Mouse (Mus musculus): ENCODE measurements at regions not wholly inside any gene's neighbourhood (a gene's known extent, or its start where the extent isn't known, plus 50 kb on each side); places are given as distances from the start of the nearest gene placed in this dataset.

- H3K36me3 ChIP-seq (ENCODE audit: control insufficient read depth in 1 of 2, insufficient read depth in 2 of 2, low read length in 2 of 2) = peaks cover 0 to 4% of the 10 kb centered on the region in 2 experiments; a peak in 1 of 4 replicates
- H3K9me3 ChIP-seq (replicated peaks; ENCODE audit: insufficient read depth, low read length) = no peaks in the 10 kb centered on the region
- H3K27me3 ChIP-seq (ENCODE audit: control insufficient read depth in 1 of 2, insufficient read depth in 2 of 2, low read length in 2 of 2) = no peaks in the 10 kb centered on the region
- DNase-seq (ENCODE audit: low read depth, low spot score) = peak; percentile 58
- H3K9ac ChIP-seq (ENCODE audit: control insufficient read depth, low read depth, low read length, poor library complexity, severe bottlenecking) = no peak overlapping the region
- H3K4me1 ChIP-seq (ENCODE audit: control insufficient read depth in 1 of 2, insufficient read depth in 2 of 2, low read length in 2 of 2) = peaks cover 2% of the 10 kb centered on the region in 2 experiments; a peak in 1 of 4 replicates
- no peaks in the 10 kb centered on the region for H3K79me2 ChIP-seq (ENCODE audit: control insufficient read depth, insufficient read depth, low read length, poor library complexity)
- H3K4me3 ChIP-seq (ENCODE audit: control insufficient read depth in 1 of 2, insufficient read depth in 1 of 2, low read depth in 2 of 2, low read length in 2 of 2) = no peak overlapping the region; a peak in 1 of 4 replicates
- TF ChIP-seq ETS1 (IDR thresholded peaks at IDR 0.05; ENCODE audit: low read depth, low read length) = peak; percentile 65
- 0 out of 2 replicates have a peak, but pooled peaks have one; percentile 13 for TF ChIP-seq BHLHE40 (IDR thresholded peaks at IDR 0.05; ENCODE audit: borderline replicate concordance, low read depth, low read length)
- peak; percentile 68 for TF ChIP-seq GATA1 (IDR thresholded peaks at IDR 0.05; ENCODE audit: low read depth, low read length)
- no peak for TF ChIP-seq MXI1 (IDR thresholded peaks at IDR 0.05; ENCODE audit: low read depth, low read length)
- peak; percentile 69 for TF ChIP-seq RCOR1 (IDR thresholded peaks at IDR 0.05; ENCODE audit: low read depth, low read length)
- peak; percentile 86 for TF ChIP-seq TCF12 (IDR thresholded peaks at IDR 0.05; ENCODE audit: low read depth, low read length)
- no peak for TF ChIP-seq POLR2AphosphoS2 (IDR thresholded peaks at IDR 0.05; ENCODE audit: low read length)
- TF ChIP-seq NRF1 (IDR thresholded peaks at IDR 0.05; ENCODE audit: insufficient read depth, low read depth, low read length, poor library complexity, severe bottlenecking) = no peak
- peak; percentile 73 to 80 for TF ChIP-seq EP300 (IDR thresholded peaks at IDR 0.05; ENCODE audit: low read depth in 1 of 2, low read length in 2 of 2)
- no peak overlapping the region for H3K27ac ChIP-seq (ENCODE audit: control insufficient read depth, low read depth, low read length)
Measured at GRCm38 (mm10) chr8:96829253-96829652, 940.9 kb upstream of the Got2 start.

DNA sequence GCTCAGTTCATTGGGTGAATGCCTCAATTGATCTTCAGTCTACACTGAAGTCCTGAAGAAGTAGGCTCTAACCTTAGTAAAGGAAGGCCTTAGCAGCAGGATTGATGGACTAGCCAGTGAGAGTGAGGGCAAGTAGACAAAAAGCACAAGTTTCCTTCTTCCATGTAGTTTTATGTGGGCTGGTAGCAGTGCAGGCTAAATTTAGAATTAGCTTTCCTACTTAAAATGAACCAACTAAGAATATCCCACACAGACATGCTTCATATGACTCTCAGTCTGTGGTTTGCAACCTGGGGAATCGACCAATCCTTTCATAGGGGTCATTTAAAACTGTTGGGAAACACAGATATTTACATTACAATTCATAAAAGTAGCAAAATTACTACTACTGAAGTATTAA is 922.2 kb upstream of the Got2 start:
- TF ChIP-seq USF2 (IDR thresholded peaks at IDR 0.05; ENCODE audit: borderline replicate concordance in 1 of 2, insufficient read depth in 1 of 2, low read depth in 1 of 2, low read length in 2 of 2) (no peak), KAT2A (conservative IDR thresholded peaks at IDR 0.05; ENCODE audit: low read depth, low read length) (no peak), CTCF (IDR thresholded peaks at IDR 0.05 in 2 of 3, conservative IDR thresholded peaks at IDR 0.05 in 1 of 3; ENCODE audit: control insufficient read depth in 1 of 3, insufficient read depth in 1 of 3, low read depth in 2 of 3, low read length in 3 of 3, poor library complexity in 1 of 3, severe bottlenecking in 1 of 3) (no peak), POLR2AphosphoS2 (IDR thresholded peaks at IDR 0.05; ENCODE audit: low read length) (no peak), JUND (IDR thresholded peaks at IDR 0.05; ENCODE audit: low read depth, low read length) (no peak), MYB (IDR thresholded peaks at IDR 0.05; ENCODE audit: low read depth, low read length) (no peak), POLR2A (IDR thresholded peaks at IDR 0.05; ENCODE audit: control insufficient read depth in 1 of 2, insufficient read depth in 1 of 2, low read depth in 1 of 2, low read length in 2 of 2, poor library complexity in 1 of 2) (no peak), TAL1 (IDR thresholded peaks at IDR 0.05; ENCODE audit: low read length) (no peak), SIN3A (IDR thresholded peaks at IDR 0.05; ENCODE audit: low read length) (no peak), NELFE (IDR thresholded peaks at IDR 0.05; ENCODE audit: low read depth, low read length) (no peak), MXI1 (IDR thresholded peaks at IDR 0.05; ENCODE audit: low read depth, low read length) (no peak), CHD2 (IDR thresholded peaks at IDR 0.05; ENCODE audit: low read length) (no peak), NRF1 (IDR thresholded peaks at IDR 0.05; ENCODE audit: insufficient read depth, low read depth, low read length, poor library complexity, severe bottlenecking) (no peak), MYC (IDR thresholded peaks at IDR 0.05; ENCODE audit: low read depth, low read length) (no peak), ETS1 (IDR thresholded peaks at IDR 0.05; ENCODE audit: low read depth, low read length) (no peak), UBTF (IDR thresholded peaks at IDR 0.05; ENCODE audit: borderline replicate concordance, insufficient read depth, low read depth, low read length) (no peak), POLR2AphosphoS5 (IDR thresholded peaks at IDR 0.05; ENCODE audit: borderline replicate concordance, low read depth, low read length) (no peak), ZMIZ1 (IDR thresholded peaks at IDR 0.05; ENCODE audit: low read depth, low read length) (no peak), MAZ (IDR thresholded peaks at IDR 0.05; ENCODE audit: low read depth, low read length) (no peak)
- Histone ChIP-seq H3K9ac (ENCODE audit: control insufficient read depth, low read depth, low read length, poor library complexity, severe bottlenecking) (no peak overlapping the region), H3K4me3 (ENCODE audit: control insufficient read depth in 1 of 2, insufficient read depth in 1 of 2, low read depth in 2 of 2, low read length in 2 of 2) (no peak overlapping the region), H3K79me2 (ENCODE audit: control insufficient read depth, insufficient read depth, low read length, poor library complexity) (no peaks in the 10 kb centered on the region), H3K9me3 (replicated peaks; ENCODE audit: insufficient read depth, low read length) (no peaks in the 10 kb centered on the region), H3K27me3 (ENCODE audit: control insufficient read depth in 1 of 2, insufficient read depth in 2 of 2, low read length in 2 of 2) (no peaks in the 10 kb centered on the region), H3K4me1 (ENCODE audit: control insufficient read depth in 1 of 2, insufficient read depth in 2 of 2, low read length in 2 of 2) (no peaks in the 10 kb centered on the region), H3K27ac (ENCODE audit: control insufficient read depth, low read depth, low read length) (no peak overlapping the region), H3K36me3 (ENCODE audit: control insufficient read depth in 1 of 2, insufficient read depth in 2 of 2, low read length in 2 of 2) (no peaks in the 10 kb centered on the region)
- no peak for DNase-seq (ENCODE audit: low read depth, low spot score)
